Mouse (Mus musculus): ENCODE results near the gene Gm20388. TPM values are rescaled to one million over a fixed set of nuclear protein-coding genes. Genes with fewer than 3 reads are reported as not detected.
A peak's percentile ranks its signal among the peaks of the same experiment; 100 is the strongest.

Gene Gm20388
- polyA plus RNA-seq, 1 experiment from 2014 or later: 7.4 TPM

DNA sequence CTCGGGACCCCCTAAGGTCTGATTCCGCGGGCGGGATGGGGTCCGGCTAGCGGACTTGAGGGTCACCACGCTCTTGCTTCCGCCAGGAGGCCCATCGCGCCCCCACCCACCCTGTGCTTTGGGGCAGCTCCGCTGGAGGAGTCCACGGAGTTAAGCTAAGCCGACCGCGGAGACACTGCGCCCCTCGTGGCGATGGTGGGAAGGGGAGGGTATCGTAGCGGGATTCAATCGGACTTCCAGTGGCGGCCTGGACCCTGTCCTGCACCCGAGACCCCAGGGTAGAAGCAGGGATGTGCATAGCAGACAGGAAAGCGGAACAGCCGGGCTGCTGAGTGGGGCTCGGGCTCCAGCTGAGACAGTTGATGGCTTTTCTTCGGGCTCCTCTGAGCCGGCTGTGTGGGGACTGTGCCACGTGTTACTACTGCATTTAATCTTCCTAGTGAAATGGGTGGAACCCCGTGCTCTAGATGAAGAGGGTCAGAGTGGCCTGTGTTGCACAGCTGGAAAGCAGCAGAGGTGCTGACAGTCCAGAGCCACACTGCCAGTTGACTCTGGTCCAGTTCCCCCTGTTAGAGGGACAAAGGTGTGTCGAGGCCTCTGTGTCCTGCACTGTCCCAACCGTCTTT, 2320.2 kb downstream of the Gm20388 start:
- Histone ChIP-seq H3K9ac (ENCODE audit: low read length) (peak overlapping the region; percentile 71), H3K27me3 (ENCODE audit: control insufficient read depth, insufficient read depth, low read length) (peaks cover 36% of the 10 kb centered on the region), H3K4me2 (ENCODE audit: low read depth, low read length) (peak overlapping the region; percentile 96), H3K36me3 (ENCODE audit: control insufficient read depth, insufficient read depth, low read length) (no peaks in the 10 kb centered on the region), H3K27ac (ENCODE audit: low read length) (no peak overlapping the region), H3K4me1 (ENCODE audit: control insufficient read depth, insufficient read depth, low read length) (peaks cover 11% of the 10 kb centered on the region), H3K9me3 (replicated peaks; ENCODE audit: control insufficient read depth, low read length) (no peaks in the 10 kb centered on the region), H3K4me3 (replicated peaks; ENCODE audit: low read length) (peak overlapping the region; percentile 60)
- peak; percentile 63; the same call in 1 of the 2 replicates for ATAC-seq (ENCODE audit: insufficient read depth, low FRiP score)
- 4% methylated on average over 32 of the region's 32 CpGs for WGBS

DNA sequence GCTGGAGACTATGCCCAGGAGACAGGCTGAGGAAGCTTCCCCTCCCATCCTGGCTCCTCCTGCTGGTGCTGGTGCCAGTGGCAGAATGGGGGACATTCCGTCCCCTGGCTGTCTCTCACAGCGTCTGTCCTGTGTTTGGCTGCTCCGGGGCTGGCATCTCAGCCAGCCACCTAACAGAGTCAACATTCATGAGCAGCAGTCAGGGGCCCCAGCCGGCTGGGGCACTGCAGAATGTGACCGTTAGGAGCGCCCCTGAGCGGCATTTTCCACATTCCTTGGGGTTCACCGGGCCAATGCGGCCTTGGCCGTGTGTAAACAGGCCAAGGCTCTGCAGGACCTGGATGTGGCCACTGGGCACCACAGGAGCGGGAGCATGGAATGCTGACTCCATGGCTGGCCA, 2323.4 kb downstream of the Gm20388 start:
- peaks cover 20% of the 10 kb centered on the region for H3K4me1 ChIP-seq (ENCODE audit: control insufficient read depth, insufficient read depth, low read length)
- no peak overlapping the region for H3K9ac ChIP-seq (ENCODE audit: low read length)
- H3K27me3 ChIP-seq (ENCODE audit: control insufficient read depth, insufficient read depth, low read length): peaks cover 28% of the 10 kb centered on the region
- H3K4me3 ChIP-seq (replicated peaks; ENCODE audit: low read length): no peak overlapping the region
- no peaks in the 10 kb centered on the region for H3K9me3 ChIP-seq (replicated peaks; ENCODE audit: control insufficient read depth, low read length)
- ATAC-seq (ENCODE audit: insufficient read depth, low FRiP score): peak; percentile 10; the same call in 1 of the 2 replicates
- 23% methylated on average over 11 of the region's 11 CpGs for WGBS
- H3K27ac ChIP-seq (ENCODE audit: low read length): no peak overlapping the region
- no peaks in the 10 kb centered on the region for H3K36me3 ChIP-seq (ENCODE audit: control insufficient read depth, insufficient read depth, low read length)
- no peak overlapping the region for H3K4me2 ChIP-seq (ENCODE audit: low read depth, low read length)

DNA sequence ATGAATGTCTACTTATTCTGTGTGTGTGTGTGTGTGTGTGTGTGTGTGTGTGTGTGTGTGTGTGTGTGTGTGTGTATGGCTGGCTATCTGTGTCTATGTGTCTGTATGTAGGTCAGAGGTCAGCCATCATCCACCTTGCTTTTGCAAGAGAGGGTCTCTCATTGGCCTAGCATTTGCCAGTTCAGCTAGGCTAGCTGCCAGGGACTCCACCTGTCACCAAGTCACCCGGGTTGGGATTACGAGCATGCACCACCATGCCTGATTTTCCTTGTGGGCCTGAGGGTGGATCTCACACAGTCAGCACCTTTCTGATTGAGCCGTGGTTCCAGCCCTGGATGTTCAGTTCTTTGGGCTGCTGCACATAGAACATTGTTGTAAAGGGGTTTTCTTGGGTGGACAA, 2325.9 kb downstream of the Gm20388 start:
- no peak overlapping the region for H3K9ac ChIP-seq (ENCODE audit: low read length)
- no peak overlapping the region for H3K27ac ChIP-seq (ENCODE audit: low read length)
- H3K4me3 ChIP-seq (replicated peaks; ENCODE audit: low read length): no peak overlapping the region
- ATAC-seq (ENCODE audit: insufficient read depth, low FRiP score): no peak
- H3K27me3 ChIP-seq (ENCODE audit: control insufficient read depth, insufficient read depth, low read length): peaks cover 12% of the 10 kb centered on the region; the same call in 1 of the 2 replicates
- H3K9me3 ChIP-seq (replicated peaks; ENCODE audit: control insufficient read depth, low read length): no peaks in the 10 kb centered on the region
- peaks cover 18% of the 10 kb centered on the region; the same call in 1 of the 2 replicates for H3K4me1 ChIP-seq (ENCODE audit: control insufficient read depth, insufficient read depth, low read length)
- H3K36me3 ChIP-seq (ENCODE audit: control insufficient read depth, insufficient read depth, low read length): no peaks in the 10 kb centered on the region
- no peak overlapping the region for H3K4me2 ChIP-seq (ENCODE audit: low read depth, low read length)
- 92% methylated on average over 3 of the region's 3 CpGs for WGBS

DNA sequence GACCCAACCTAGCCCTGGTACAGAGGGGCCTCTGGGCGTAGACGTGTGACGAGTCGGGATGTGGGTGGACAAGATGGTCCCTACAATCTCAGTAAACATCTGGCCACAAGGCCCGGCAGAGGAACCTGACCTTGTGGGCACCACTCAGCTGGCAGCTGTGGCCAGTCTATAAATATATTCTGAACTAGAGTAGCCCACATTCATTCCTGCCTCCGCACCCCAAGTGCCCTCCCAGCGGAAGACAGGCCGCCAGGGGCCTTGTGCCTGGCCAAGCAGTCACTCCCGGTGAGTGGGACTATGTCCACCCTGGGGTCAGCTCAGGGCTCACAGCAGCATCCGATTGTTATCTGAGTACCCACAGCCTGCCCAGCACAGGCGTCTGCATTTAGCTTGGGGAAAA, 2327.6 kb downstream of the Gm20388 start:
- Histone ChIP-seq H3K9me3 (replicated peaks; ENCODE audit: control insufficient read depth, low read length) (no peaks in the 10 kb centered on the region), H3K36me3 (ENCODE audit: control insufficient read depth, insufficient read depth, low read length) (no peaks in the 10 kb centered on the region), H3K27me3 (ENCODE audit: control insufficient read depth, insufficient read depth, low read length) (no peaks in the 10 kb centered on the region), H3K9ac (ENCODE audit: low read length) (peak overlapping the region; percentile 40; the same call in 1 of the 2 replicates), H3K4me3 (replicated peaks; ENCODE audit: low read length) (no peak overlapping the region), H3K4me2 (ENCODE audit: low read depth, low read length) (no peak overlapping the region), H3K27ac (ENCODE audit: low read length) (no peak overlapping the region), H3K4me1 (ENCODE audit: control insufficient read depth, insufficient read depth, low read length) (peaks cover 18% of the 10 kb centered on the region; the same call in 1 of the 2 replicates)
- no peak for ATAC-seq (ENCODE audit: insufficient read depth, low FRiP score)
- WGBS: 61% methylated on average over 11 of the region's 11 CpGs

DNA sequence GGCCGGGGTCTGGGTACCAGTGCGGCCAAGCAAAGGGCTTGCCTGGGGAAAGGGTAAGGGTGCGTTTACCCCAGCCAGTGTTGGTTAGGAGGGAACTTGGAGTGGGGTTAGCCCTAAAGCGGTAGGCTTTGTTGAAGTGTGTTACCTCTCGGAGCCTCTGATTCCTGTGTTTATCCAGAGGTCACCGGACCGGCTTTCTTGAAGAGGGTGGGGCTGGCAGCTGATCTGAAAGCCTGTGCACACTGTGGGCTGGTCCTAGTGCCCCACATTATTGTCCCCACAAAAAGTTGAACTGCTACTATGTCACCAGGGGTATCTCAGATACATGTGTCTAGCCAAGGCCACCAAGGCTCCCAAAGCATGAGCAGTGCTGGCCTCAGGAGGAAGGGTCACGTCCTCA, 2328.1 kb downstream of the Gm20388 start:
- no peak; the same call in 1 of the 2 replicates for ATAC-seq (ENCODE audit: insufficient read depth, low FRiP score)
- Histone ChIP-seq H3K9me3 (replicated peaks; ENCODE audit: control insufficient read depth, low read length) (no peaks in the 10 kb centered on the region), H3K4me2 (ENCODE audit: low read depth, low read length) (no peak overlapping the region), H3K4me3 (replicated peaks; ENCODE audit: low read length) (no peak overlapping the region), H3K9ac (ENCODE audit: low read length) (peak overlapping the region; percentile 40; the same call in 1 of the 2 replicates), H3K36me3 (ENCODE audit: control insufficient read depth, insufficient read depth, low read length) (no peaks in the 10 kb centered on the region), H3K27me3 (ENCODE audit: control insufficient read depth, insufficient read depth, low read length) (no peaks in the 10 kb centered on the region), H3K27ac (ENCODE audit: low read length) (no peak overlapping the region), H3K4me1 (ENCODE audit: control insufficient read depth, insufficient read depth, low read length) (peaks cover 18% of the 10 kb centered on the region; the same call in 1 of the 2 replicates)
- 30% methylated on average over 8 of the region's 8 CpGs for WGBS

DNA sequence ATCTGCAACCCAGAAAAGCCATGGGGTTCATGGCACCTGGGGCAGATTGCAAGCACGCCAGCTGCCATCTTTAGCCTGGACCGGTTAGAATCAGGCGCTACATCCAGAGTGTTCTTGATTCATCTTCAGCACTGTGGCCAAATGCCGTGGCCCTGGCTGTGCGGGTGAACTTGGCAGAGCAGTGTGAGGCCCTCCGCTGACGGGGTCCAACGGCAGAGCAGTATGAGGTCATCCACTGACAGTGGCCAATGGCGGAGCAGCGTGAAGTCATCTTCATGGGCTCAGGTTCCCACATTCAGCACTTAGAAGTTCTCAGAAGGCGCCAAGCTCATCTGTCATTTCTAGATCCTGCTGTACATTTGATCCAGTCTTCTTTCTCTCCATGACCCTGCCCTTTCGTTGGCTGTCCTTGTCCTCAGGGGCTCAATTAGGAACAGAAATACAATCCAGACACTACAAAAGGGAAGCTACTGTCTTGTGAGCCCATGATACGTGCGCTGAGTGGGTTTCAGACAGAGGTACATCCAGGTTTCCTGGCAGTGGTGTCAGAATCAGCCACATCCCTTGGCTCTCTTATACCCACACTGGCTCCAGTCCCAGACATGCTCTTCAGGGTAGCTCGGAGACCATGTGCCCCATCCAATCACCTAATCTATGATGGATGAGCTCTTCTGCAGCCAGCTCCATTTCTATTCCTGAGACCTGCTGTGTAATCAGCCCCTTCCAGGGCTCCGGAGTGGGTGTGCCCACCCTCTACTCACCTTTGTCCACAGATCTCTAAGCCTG, 2329.8 kb downstream of the Gm20388 start:
- 81% methylated on average over 16 of the region's 16 CpGs for WGBS
- no peak for ATAC-seq (ENCODE audit: insufficient read depth, low FRiP score)
- H3K4me3 ChIP-seq (replicated peaks; ENCODE audit: low read length): no peak overlapping the region
- no peak overlapping the region for H3K27ac ChIP-seq (ENCODE audit: low read length)
- H3K9ac ChIP-seq (ENCODE audit: low read length): no peak overlapping the region
- H3K9me3 ChIP-seq (replicated peaks; ENCODE audit: control insufficient read depth, low read length): no peaks in the 10 kb centered on the region
- H3K27me3 ChIP-seq (ENCODE audit: control insufficient read depth, insufficient read depth, low read length): no peaks in the 10 kb centered on the region
- H3K4me1 ChIP-seq (ENCODE audit: control insufficient read depth, insufficient read depth, low read length): peaks cover 12% of the 10 kb centered on the region; the same call in 1 of the 2 replicates
- H3K4me2 ChIP-seq (ENCODE audit: low read depth, low read length): no peak overlapping the region
- H3K36me3 ChIP-seq (ENCODE audit: control insufficient read depth, insufficient read depth, low read length): no peaks in the 10 kb centered on the region

DNA sequence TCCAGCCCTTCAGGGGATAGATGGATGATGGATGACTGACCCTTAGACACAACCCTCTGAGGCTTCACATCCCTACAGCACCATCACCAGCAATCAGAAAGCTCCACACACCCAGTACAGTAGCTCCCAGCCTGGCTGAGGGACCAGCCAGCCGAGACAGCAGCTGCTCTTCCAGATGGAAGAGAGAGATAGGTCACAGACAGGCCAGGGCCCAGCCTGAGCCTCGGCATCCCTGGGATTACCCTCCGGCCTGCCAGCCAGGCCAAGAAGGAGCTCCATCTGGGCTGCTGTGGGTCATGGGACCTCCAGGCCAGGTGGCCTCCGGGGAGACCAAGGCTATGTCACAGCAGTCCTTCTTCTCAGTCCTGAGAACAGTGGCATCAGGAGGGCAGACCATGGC, 2332.7 kb downstream of the Gm20388 start:
- H3K27me3 ChIP-seq (ENCODE audit: control insufficient read depth, insufficient read depth, low read length): no peaks in the 10 kb centered on the region
- H3K9ac ChIP-seq (ENCODE audit: low read length): no peak overlapping the region
- peaks cover 16% of the 10 kb centered on the region for H3K4me1 ChIP-seq (ENCODE audit: control insufficient read depth, insufficient read depth, low read length)
- H3K4me2 ChIP-seq (ENCODE audit: low read depth, low read length): no peak overlapping the region
- H3K36me3 ChIP-seq (ENCODE audit: control insufficient read depth, insufficient read depth, low read length): no peaks in the 10 kb centered on the region
- ATAC-seq (ENCODE audit: insufficient read depth, low FRiP score): no peak
- 64% methylated on average over 4 of the region's 4 CpGs for WGBS
- H3K4me3 ChIP-seq (replicated peaks; ENCODE audit: low read length): no peak overlapping the region
- no peak overlapping the region for H3K27ac ChIP-seq (ENCODE audit: low read length)
- H3K9me3 ChIP-seq (replicated peaks; ENCODE audit: control insufficient read depth, low read length): no peaks in the 10 kb centered on the region

DNA sequence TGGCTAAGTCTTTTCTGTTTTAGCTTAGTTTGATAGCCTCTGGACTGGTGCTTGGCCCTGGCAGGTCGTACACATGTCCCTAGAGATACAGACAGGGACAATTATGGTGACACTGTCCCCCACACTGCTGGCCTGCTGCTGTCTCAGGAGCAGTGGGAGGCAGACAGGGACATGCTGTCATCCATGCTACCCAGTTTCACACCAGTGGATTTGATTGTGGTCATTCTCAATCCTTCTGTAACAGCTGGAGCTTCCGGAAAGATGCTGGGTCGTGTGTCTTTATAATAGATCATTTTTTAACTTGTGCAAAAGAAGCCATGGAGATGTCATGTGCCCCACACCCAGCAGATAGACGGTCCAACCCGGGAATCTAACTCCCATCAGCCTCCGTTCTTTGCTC, 2334.5 kb downstream of the Gm20388 start:
- no peak overlapping the region for H3K9ac ChIP-seq (ENCODE audit: low read length)
- H3K4me2 ChIP-seq (ENCODE audit: low read depth, low read length): no peak overlapping the region
- no peak overlapping the region for H3K27ac ChIP-seq (ENCODE audit: low read length)
- no peaks in the 10 kb centered on the region for H3K27me3 ChIP-seq (ENCODE audit: control insufficient read depth, insufficient read depth, low read length)
- no peaks in the 10 kb centered on the region for H3K36me3 ChIP-seq (ENCODE audit: control insufficient read depth, insufficient read depth, low read length)
- H3K4me3 ChIP-seq (replicated peaks; ENCODE audit: low read length): no peak overlapping the region
- WGBS: 68% methylated on average over 6 of the region's 6 CpGs
- no peak for ATAC-seq (ENCODE audit: insufficient read depth, low FRiP score)
- H3K9me3 ChIP-seq (replicated peaks; ENCODE audit: control insufficient read depth, low read length): no peaks in the 10 kb centered on the region
- H3K4me1 ChIP-seq (ENCODE audit: control insufficient read depth, insufficient read depth, low read length): peaks cover 6% of the 10 kb centered on the region
